Mouse (Mus musculus) brain, adult 2 months (tissue): ENCODE measurements around the gene Ttll5.
A peak's percentile ranks its signal among the peaks of the same experiment; 100 is the strongest.

Experiments
- DNase-seq: peaks from one replicate; pipeline ENCODE4 v3.0.0; 2011; ENCODE audit warnings: low read depth, low spot score

The Ttll5 gene

DNA sequence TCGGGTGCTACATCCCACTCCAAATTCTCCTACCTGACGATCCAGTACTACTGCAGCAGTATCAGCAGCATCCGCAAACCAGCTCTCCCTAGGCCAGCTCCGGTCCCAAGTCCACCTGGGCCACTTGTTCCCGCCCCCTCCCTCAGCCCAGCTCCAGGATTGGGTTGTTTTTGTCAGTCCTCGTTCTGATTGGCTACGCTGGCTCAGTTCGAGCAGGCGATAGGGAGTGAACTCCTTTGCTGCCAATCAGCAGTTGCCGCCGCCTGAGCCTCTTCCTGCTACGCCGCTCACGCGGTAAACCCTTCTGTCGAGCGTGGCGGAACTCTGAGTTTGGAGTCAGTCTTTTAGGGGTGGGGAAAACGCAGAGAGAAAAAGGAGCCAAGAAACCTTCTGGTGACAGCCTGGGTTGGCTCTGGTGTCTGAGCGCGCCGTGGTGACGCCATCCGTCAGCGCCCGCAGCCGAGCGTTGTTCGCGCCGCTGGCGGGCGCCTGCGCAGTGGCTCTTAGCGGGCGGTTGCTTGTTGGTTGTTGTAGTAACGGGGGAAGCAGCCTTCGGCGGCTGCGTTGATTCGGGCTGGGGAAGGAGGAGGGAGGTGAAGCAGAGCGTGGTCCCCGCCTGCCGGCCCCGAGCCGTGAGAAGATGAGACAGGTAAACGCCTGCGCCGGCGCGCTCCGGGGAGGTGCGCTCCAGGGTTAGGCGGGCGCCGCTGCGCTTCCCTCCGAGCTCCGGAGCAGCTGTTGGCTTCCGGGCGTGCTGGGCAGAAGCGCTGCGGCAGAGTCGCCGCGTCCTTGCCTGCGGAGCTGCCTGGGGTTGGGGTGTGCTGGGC, at the start of gene Ttll5, which contains the start of gene Erg28:
Gene Ttll5, plus strand, starts transcription at position 222 of the 827 bp plus-strand sequence.
Gene Erg28, minus strand, starts transcription at position 113 of the 827 bp plus-strand sequence.
- peak; percentile 99 for DNase-seq

DNA sequence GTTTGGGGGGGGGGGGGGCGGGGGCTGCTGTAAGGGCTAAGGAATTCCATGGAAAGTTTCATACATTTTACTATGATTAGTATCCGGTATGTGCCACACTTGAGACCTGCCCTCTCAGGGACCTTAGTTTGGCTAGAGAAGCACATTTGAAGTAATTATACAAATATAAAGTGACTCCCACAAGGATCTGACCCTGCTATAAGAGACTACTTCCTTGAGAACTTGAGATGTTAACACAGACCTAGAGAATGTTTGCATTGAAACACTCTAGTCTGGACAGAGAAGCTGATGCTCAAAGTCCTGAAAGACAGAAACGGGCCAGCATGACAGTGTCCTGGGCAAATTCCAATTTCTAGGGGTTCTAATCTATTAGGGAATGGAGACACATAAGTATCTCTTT, 45.5 kb upstream of the Ttll5 start:
- no peak for DNase-seq

GRCm38 (mm10) chr12:85779707-85780106, 44.8 kb upstream of the Ttll5 start:
- DNase-seq: no peak

DNA sequence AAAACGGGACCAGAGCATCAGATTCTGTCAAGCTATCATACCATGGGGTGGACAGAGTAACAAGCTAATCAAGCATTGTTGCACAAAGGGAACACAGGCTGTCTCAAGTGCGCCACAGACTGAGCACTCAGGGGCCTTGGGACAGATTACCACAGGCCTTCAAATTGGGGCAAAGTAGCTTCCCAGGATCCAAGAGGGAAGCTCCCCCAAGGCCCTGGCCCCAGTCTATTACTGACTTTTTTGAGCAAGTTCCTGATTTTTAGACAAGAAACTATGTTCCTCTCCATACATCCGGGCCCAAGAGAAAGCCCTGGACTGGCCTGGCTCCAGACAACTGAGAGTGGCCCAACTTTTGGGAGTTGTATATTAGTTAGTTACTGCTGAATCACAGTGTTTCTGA, 42.9 kb upstream of the Ttll5 start:
- no peak for DNase-seq

DNA sequence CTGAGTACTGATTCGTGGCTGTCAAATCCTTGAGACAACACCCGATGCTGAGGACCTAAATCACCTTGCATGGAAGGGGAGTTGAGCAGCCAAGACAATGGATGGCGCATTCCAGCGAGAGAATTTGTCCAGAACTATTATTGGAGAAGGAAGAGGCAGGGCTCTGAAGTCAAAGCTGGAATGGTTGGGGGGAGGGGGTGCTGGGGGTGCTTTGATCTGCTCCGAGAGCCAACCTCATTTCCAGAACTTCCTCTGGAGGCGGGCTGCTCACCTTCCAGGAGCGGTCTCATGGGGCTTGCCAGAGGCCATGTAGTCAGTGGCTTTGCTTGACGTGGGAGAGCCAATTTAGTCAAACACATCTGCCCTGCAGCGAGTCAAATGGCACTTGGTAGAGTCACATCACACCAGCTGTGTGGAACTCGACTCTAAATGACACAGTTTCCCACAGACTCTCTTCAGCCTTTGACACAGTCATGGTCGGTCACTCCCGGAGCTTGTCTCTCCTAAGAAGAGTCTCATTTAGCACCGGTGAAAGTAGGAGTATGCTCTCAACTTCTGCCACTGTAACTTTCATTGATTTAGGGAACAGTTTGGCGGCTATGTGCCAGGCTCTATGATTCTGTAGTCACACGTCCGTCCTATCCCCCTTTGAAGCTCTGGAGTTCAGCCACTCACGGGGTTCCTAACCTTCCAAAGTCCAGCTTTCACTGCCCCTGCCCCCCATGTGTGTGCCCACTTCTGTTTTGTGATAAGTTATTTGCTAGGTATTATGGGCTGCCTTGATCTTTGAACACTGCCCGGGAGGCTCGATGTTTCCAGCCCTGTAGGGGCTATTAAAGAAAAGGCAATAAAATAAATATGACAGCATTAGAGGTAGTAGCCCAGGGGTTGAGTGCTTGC, 39.3 kb upstream of the Ttll5 start:
- no peak for DNase-seq

GRCm38 (mm10) chr12:85792158-85792557, 32.3 kb upstream of the Ttll5 start:
- no peak for DNase-seq

DNA sequence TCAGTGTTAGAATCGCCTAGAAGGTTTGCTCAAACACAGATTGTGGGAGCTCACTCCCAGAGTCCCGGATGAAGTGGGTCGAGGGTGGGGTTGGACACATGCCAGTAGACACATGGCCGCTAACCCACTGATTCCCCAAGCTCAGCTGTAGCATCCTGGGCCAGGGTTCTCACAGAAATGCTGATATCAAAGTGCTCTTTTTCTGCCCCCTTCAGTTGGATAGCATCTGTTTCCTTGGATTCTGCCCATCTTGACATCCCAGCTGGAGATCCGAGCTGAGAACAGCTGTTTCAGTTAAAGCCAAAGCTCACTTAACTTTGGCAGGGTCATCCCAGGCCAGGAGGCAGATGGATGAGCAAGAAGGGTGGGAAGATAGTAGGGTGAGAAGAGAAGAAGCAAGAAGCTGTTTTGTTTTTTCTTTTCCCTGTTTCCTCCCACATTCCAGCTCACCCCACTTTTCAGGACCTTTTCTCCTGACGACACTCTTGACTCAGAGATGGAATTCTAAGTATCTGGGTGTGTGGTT, 31.6 kb upstream of the Ttll5 start:
- peak; percentile 77 for DNase-seq

- DNase-seq: no peak
Observed at GRCm38 (mm10) chr12:85794094-85794493, 30.4 kb upstream of the Ttll5 start.

GRCm38 (mm10) chr12:85795551-85795950, 28.9 kb upstream of the Ttll5 start:
- no peak for DNase-seq

DNA sequence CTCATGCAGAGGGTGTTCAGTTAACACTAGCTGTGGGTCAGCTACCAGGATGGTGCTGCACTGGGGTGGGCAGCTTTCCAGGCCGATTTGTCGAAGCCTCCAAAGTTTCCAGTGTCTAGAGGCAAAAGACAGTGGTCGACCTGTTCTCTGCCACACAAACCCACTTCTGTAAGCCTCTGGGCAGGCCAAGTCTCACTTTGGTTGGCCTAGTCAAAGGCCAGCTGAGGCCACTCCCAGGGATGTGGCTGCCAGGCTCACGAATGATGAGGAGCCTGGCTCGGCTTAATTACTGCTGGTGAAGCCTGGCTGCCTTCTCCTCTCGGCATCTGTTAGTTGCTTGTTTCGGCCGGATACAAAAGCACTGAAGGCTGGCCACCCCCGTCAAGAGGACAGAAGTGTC, 24.4 kb upstream of the Ttll5 start:
- DNase-seq: peak; percentile 51

DNA sequence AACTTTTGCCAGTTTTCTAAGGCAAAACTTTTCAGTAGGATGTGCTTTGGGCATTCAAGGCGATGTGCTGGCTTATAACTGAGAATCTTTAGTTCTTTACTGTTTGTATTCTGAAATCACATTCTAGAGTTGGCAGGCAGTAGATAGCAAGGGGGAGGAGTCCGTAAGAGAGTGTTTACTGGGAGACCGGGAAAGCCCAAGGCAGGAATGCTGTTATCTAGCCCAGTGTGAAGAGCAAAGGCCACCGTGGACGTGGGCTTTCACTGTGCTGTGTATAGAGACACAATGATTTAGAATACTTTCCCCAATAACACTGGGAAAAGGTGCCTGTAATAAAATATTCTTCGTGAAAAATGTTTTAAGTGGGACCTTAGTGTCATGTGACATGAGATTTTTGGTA, 14.7 kb upstream of the Ttll5 start:
- no peak for DNase-seq

GRCm38 (mm10) chr12:85810959-85811358, 13.5 kb upstream of the Ttll5 start:
- DNase-seq: peak; percentile 69

- DNase-seq: no peak
Observed at GRCm38 (mm10) chr12:85811676-85812075, 12.8 kb upstream of the Ttll5 start.

GRCm38 (mm10) chr12:85813599-85813998, 10.9 kb upstream of the Ttll5 start:
- no peak for DNase-seq

DNA sequence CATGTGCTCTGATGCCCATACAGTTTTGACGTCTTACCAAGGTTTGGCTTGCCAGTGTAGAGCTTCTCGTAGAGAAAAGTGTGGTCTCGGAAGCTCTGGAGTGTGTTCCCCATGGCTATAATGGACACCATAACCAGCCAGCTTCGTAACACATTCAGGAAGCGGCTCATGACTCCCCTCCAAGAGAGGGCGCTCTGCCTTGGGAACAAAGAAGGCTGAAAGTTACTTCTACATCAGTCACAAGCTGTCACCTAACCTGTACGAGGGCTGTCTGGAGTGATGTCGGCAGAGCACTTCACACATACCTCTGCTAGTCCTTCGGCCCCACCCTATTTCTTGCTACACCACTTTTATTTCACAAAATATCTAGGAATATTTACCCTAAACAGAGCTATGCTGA, 2.4 kb upstream of the Ttll5 start:
- peak; percentile 20 for DNase-seq

- DNase-seq: peak; percentile 21
Observed at GRCm38 (mm10) chr12:85825361-85825760, 902 bp downstream of the Ttll5 start.

DNA sequence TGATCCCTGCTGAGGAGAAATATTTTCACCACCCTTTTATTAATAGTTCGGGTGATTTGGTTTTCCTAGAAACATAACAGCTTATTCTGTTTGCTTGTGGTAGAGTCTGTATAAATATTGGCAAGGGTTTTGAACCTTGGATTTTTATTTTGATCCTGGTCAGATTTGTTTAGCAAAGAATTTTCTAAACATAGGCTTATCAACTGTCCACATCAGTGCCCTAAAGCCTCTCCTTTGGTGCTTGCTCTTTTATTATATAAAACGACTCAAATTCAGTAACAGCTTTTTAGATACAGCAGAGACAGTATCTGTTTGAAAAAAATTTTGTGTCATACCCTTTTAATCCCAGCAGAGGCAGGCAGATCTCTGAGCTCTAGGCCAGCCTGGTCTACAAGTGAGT, 1.4 kb downstream of the Ttll5 start:
- DNase-seq: no peak

GRCm38 (mm10) chr12:85828856-85829255, 4.4 kb downstream of the Ttll5 start:
- DNase-seq: no peak

DNA sequence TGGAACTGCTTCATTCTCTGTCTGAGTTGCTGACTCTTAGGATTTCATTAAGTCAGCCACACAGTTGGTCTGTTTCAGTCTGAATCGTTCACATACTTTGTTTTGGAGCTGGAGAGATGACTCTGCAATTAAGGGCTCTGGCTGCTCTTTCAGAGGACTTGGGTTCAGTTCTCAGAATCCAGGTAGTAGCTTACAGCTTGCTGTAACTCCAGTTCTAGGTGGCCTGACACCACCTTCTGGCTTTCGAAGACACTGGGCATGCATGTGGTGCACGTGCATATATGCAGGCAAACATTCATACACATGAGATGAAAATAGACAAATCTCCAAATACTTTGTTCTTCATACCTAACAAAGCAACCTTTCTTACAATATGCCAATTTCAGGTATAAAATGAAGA, 5.4 kb downstream of the Ttll5 start:
- no peak for DNase-seq

- DNase-seq: peak; percentile 94
Observed at GRCm38 (mm10) chr12:85830691-85831090, 6.2 kb downstream of the Ttll5 start.

- no peak for DNase-seq
Observed at GRCm38 (mm10) chr12:85834543-85834942, 10.1 kb downstream of the Ttll5 start.

GRCm38 (mm10) chr12:85837765-85838164, 13.3 kb downstream of the Ttll5 start:
- no peak for DNase-seq
